Mouse (Mus musculus): ENCODE data around the gene Rln1.

The Rln1 gene

GRCm38 (mm10) chr19:29334068-29334745, at the start of gene Rln1:
Gene Rln1 (minus strand): TSS chr19:29334670.
- peak; percentile 21 for DNase-seq

GRCm38 (mm10) chr19:29383368-29383767, 48.9 kb upstream of the Rln1 start:
- DNase-seq, result no peak

- no peak for DNase-seq
These were observed 45.6 kb upstream of the Rln1 start for GRCm38 (mm10) chr19:29379839-29380603.

- DNase-seq, result no peak
These were observed 41.9 kb upstream of the Rln1 start for GRCm38 (mm10) chr19:29376382-29376781.

- no peak for DNase-seq
These were observed 40.5 kb upstream of the Rln1 start for GRCm38 (mm10) chr19:29374947-29375346.

GRCm38 (mm10) chr19:29373438-29373837, 39.0 kb upstream of the Rln1 start:
- no peak for DNase-seq

- DNase-seq, result no peak
These were observed 38.2 kb upstream of the Rln1 start for GRCm38 (mm10) chr19:29372621-29373020.

GRCm38 (mm10) chr19:29372138-29372537, 37.7 kb upstream of the Rln1 start:
- DNase-seq, result no peak

- DNase-seq, result no peak
These were observed 37.0 kb upstream of the Rln1 start for GRCm38 (mm10) chr19:29371284-29372081.

- no peak for DNase-seq
These were observed 36.2 kb upstream of the Rln1 start for GRCm38 (mm10) chr19:29370545-29371283.

- DNase-seq, result no peak
These were observed 35.6 kb upstream of the Rln1 start for GRCm38 (mm10) chr19:29370112-29370511.

GRCm38 (mm10) chr19:29368671-29369309, 34.3 kb upstream of the Rln1 start:
- DNase-seq, result no peak

- no peak for DNase-seq
These were observed 33.6 kb upstream of the Rln1 start for GRCm38 (mm10) chr19:29368041-29368440.

GRCm38 (mm10) chr19:29366969-29367622, 32.6 kb upstream of the Rln1 start, which contains the start of the genes Plgrkt and Cd274:
Gene Plgrkt (minus strand): TSS chr19:29367390.
Gene Cd274 (plus strand): TSS chr19:29367455.
- DNase-seq, result peak; percentile 41

- no peak for DNase-seq
These were observed 31.9 kb upstream of the Rln1 start for GRCm38 (mm10) chr19:29366226-29366968.

GRCm38 (mm10) chr19:29365105-29365504, 30.6 kb upstream of the Rln1 start:
- no peak for DNase-seq

GRCm38 (mm10) chr19:29364076-29364475, 29.6 kb upstream of the Rln1 start:
- no peak for DNase-seq

GRCm38 (mm10) chr19:29363557-29363956, 29.1 kb upstream of the Rln1 start:
- no peak for DNase-seq

GRCm38 (mm10) chr19:29362173-29362930, 27.9 kb upstream of the Rln1 start:
- DNase-seq, result no peak
